Mouse (Mus musculus) hindbrain, embryonic 12.5 days (tissue): ENCODE results near the gene Naglu. TPM values are rescaled to one million over a fixed set of nuclear protein-coding genes. Genes with fewer than 3 reads are reported as not detected.

Experiments used
- ATAC-seq: fragments of 200-750 bp; cut with Nextera tagmentation; 2 replicates; pipeline ENCODE4 v1.8.0; 2017; ENCODE audit warnings: moderate TSS enrichment; ENCODE audit not compliant: low FRiP score
- H3K27ac ChIP-seq: fragments of 300-500 bp; sonication (generic); 2 replicates; pipeline ENCODE4 v1.5.1; 2016; ENCODE audit warnings: mild to moderate bottlenecking
- H3K27me3 ChIP-seq: fragments of 300-500 bp; sonication (generic); 2 replicates; pipeline ENCODE4 v1.6.1; 2016; ENCODE audit warnings: mild to moderate bottlenecking
- H3K36me3 ChIP-seq: fragments of 300-500 bp; sonication (generic); 2 replicates; pipeline ENCODE4 v1.6.1; 2016; ENCODE audit warnings: mild to moderate bottlenecking
- H3K4me1 ChIP-seq: fragments of 300-500 bp; sonication (generic); 2 replicates; pipeline ENCODE4 v1.6.1; 2016
- H3K4me2 ChIP-seq: fragments of 300-500 bp; sonication (generic); replicated peaks from 2 replicates; pipeline ENCODE4 v1.6.1; 2016; ENCODE audit warnings: mild to moderate bottlenecking
- H3K4me3 ChIP-seq: fragments of 300-500 bp; sonication (generic); 2 replicates; pipeline ENCODE4 v1.5.1; 2016; ENCODE audit warnings: mild to moderate bottlenecking
- H3K9ac ChIP-seq: fragments of 300-500 bp; sonication (generic); 2 replicates; pipeline ENCODE4 v1.6.1; 2016; ENCODE audit warnings: mild to moderate bottlenecking, moderate library complexity
- H3K9me3 ChIP-seq: fragments of 300-500 bp; sonication (generic); replicated peaks from 2 replicates; pipeline ENCODE4 v1.6.1; 2016; ENCODE audit warnings: mild to moderate bottlenecking
- WGBS: fragments of 180-500 bp; shearing (Covaris S2); methylation state at CpG from one replicate; pipeline ENCODE4 v1.1.7; 2016; 5-methylcytosine and 5-hydroxymethylcytosine counted together
- polyA plus RNA-seq: library from polyadenylated mRNA; unstranded; fragments of >200 nt; fragmentation: Nextera tagmentation; extraction: Ambion mirVana; gene quantifications from 2 replicates; pipeline ENCODE4 v1.2.1, GENCODE M21; 2016

The Naglu gene
- 13.3 and 13.7 TPM in 2 replicates for polyA plus RNA-seq

DNA sequence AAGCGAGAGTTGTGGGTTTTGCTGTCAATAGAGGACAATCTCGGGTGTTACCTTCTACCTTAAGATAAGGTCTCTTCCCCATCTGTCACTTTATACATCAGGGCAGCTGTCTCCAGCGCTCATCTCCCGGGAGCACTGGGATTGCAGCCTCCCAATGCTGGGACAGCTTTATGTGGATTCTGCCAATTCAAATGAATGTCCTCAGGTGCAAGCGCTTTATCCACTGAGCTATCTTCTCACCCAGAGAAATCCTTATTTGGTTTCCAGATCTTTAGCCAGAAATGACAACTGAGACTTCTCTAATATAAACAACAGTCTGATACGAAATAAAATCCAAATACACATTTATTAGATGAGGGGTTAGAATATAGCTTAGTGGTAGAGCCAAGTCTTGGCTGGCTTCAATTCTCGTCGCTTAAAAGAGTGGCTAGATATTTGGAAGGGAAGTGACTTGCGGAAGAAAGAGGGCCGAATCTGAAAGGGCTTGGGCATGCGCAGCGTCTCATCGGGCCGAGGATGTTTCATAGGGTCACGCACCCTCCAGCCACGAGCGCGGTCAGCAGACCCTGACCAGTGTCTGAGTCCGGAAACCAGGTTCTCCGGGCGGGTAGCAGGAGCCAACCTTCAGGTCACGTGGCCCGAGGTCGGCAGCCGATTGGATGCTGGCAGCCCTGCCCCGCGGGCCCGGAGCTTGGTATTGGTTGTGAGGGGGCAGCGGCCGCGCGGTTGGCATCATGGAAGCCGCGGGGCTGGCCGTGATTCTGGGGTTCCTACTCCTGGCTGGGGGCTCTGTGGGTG, at the start of gene Naglu:
Gene Naglu (plus strand): TSS at position 622 of the 798 bp plus-strand sequence.
- Histone ChIP-seq H3K4me1 (peaks cover 12% of the 10 kb centered on the region), H3K9me3 (no peaks in the 10 kb centered on the region), H3K27ac (0 out of 2 replicates have a peak within 1 kb of the TSS, but pooled peaks have one; percentile 17), H3K4me3 (peak within 1 kb of the TSS; percentile 80), H3K9ac (peak within 1 kb of the TSS; percentile 87), H3K4me2 (peak within 1 kb of the TSS; percentile 98), H3K36me3 (no peaks in the 10 kb centered on the region), H3K27me3 (peaks cover 9% of the 10 kb centered on the region)
- ATAC-seq, result peak; percentile 87
- 5% methylated on average over 35 of the region's 35 CpGs for WGBS

DNA sequence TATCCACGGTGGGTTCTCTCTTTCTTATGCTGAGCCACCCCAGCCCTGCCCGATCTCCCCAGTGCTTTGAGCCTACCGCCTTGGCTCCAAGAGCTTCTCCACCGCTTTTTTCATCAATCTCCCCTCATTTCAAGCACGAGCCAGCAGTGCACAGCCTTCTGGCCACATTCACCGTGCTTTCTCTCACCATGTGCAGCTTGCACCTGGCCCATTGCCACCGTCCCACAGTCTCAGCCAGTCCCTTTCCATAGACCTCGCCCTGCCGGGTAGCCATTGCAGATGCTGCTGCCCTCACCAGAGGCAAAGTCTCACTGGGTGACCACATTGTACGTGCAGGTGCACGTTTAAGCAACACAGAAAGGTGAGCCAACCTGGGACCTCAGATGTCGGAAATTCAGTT, 46.4 kb upstream of the Naglu start:
- H3K27ac ChIP-seq, result no peak overlapping the region
- no peaks in the 10 kb centered on the region for H3K27me3 ChIP-seq
- 87% methylated on average over 12 of the region's 12 CpGs for WGBS
- no peak overlapping the region for H3K9ac ChIP-seq
- peaks cover 84% of the 10 kb centered on the region for H3K36me3 ChIP-seq
- H3K4me1 ChIP-seq, result no peaks in the 10 kb centered on the region
- H3K9me3 ChIP-seq, result no peaks in the 10 kb centered on the region
- no peak overlapping the region for H3K4me3 ChIP-seq
- H3K4me2 ChIP-seq, result no peak overlapping the region
- ATAC-seq, result no peak

GRCm38 (mm10) chr11:101024001-101024400, 45.8 kb upstream of the Naglu start:
- no peak overlapping the region for H3K27ac ChIP-seq
- no peak overlapping the region for H3K9ac ChIP-seq
- ATAC-seq, result no peak
- no peaks in the 10 kb centered on the region for H3K27me3 ChIP-seq
- H3K4me2 ChIP-seq, result no peak overlapping the region
- H3K4me1 ChIP-seq, result no peaks in the 10 kb centered on the region
- H3K36me3 ChIP-seq, result peaks cover 85% of the 10 kb centered on the region
- no peak overlapping the region for H3K4me3 ChIP-seq
- H3K9me3 ChIP-seq, result no peaks in the 10 kb centered on the region
- 93% methylated on average over 4 of the region's 4 CpGs for WGBS

DNA sequence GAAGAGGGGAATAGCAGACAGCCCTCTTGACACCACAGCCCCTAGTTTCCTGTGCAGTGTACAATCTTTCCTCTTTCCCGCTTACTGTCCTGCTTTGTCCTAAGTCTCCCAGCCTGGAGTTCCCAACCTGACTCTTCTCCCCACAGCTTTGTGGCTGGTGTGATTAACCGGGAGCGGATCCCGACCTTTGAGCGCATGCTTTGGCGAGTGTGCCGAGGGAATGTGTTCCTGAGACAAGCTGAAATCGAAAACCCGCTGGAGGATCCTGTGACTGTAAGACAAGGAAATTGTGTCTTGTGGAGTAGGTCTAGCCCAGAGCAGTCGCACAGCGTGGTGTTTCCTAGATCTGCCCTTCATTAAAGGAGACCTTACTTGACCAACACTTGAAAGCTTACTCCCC, 42.7 kb upstream of the Naglu start:
- ATAC-seq, result no peak
- H3K9me3 ChIP-seq, result no peaks in the 10 kb centered on the region
- H3K36me3 ChIP-seq, result peaks cover 82% of the 10 kb centered on the region
- H3K4me2 ChIP-seq, result no peak overlapping the region
- WGBS, result 90% methylated on average over 11 of the region's 11 CpGs
- no peak overlapping the region for H3K27ac ChIP-seq
- H3K4me1 ChIP-seq, result no peaks in the 10 kb centered on the region
- H3K4me3 ChIP-seq, result no peak overlapping the region
- H3K9ac ChIP-seq, result no peak overlapping the region
- H3K27me3 ChIP-seq, result no peaks in the 10 kb centered on the region

DNA sequence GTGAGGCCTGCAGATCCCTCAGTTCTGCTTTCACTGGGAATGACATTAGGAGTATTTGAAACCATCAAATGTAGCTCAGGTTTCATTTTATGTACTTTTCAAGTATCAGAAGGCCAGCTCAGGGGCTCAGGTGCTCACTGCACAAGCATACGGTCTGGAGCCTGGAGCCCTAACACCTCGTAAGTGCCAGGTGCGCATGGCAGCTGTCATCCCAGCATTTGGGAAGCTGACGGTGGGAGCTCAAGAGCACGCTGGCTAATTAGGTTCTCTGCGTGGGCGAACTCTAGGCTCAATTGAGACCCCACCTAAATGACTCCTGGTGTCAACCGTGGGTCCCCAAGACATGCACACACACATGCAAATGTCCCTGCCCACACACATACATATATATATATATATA, 40.5 kb upstream of the Naglu start:
- Histone ChIP-seq H3K27me3 (no peaks in the 10 kb centered on the region), H3K9ac (no peak overlapping the region), H3K4me2 (no peak overlapping the region), H3K27ac (no peak overlapping the region), H3K9me3 (no peaks in the 10 kb centered on the region), H3K4me1 (no peaks in the 10 kb centered on the region), H3K36me3 (peaks cover 82% of the 10 kb centered on the region), H3K4me3 (no peak overlapping the region)
- ATAC-seq, result no peak
- WGBS, result 93% methylated on average over 8 of the region's 8 CpGs

DNA sequence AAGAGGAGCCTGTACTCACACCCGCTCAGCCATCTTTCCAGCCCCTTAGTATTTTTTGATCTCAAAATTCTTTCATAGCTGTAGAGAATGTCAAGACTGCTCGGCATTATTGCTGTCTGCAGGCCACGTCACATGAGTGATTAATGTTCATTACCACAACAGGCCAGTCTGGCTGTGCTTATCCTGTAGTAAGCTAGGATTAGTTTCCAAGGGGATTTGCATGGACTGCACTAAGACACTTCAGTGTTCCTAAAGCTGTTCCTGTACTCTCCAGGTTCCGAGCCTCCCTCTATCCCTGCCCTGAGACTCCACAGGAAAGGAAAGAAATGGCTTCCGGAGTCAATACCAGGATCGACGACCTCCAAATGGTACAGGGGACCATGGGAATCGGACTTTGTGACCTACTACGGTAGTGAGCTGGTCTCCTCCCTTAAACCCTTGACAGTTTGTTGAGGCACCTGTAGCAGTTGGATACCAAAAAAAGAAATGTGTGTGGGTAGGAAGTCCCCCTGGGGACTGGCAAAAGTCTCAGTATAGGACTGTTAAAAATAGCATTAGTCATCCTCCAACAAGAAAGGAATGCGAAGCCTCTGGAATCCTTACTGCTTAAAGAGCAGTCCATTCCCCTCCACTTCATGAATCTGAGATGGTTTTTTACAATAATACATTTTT, 39.5 kb upstream of the Naglu start:
- H3K4me1 ChIP-seq, result no peaks in the 10 kb centered on the region
- H3K36me3 ChIP-seq, result peaks cover 84% of the 10 kb centered on the region
- H3K9me3 ChIP-seq, result no peaks in the 10 kb centered on the region
- H3K27ac ChIP-seq, result no peak overlapping the region
- no peaks in the 10 kb centered on the region for H3K27me3 ChIP-seq
- no peak overlapping the region for H3K4me2 ChIP-seq
- H3K4me3 ChIP-seq, result no peak overlapping the region
- WGBS, result 87% methylated on average over 10 of the region's 10 CpGs
- ATAC-seq, result no peak
- H3K9ac ChIP-seq, result no peak overlapping the region

GRCm38 (mm10) chr11:101030808-101031156, 39.0 kb upstream of the Naglu start:
- Histone ChIP-seq H3K27me3 (no peaks in the 10 kb centered on the region), H3K4me2 (no peak overlapping the region), H3K9me3 (no peaks in the 10 kb centered on the region), H3K9ac (no peak overlapping the region), H3K4me1 (no peaks in the 10 kb centered on the region), H3K36me3 (peaks cover 83% of the 10 kb centered on the region), H3K4me3 (no peak overlapping the region), H3K27ac (no peak overlapping the region)
- no peak for ATAC-seq
- WGBS, result 94% methylated on average over 4 of the region's 4 CpGs

DNA sequence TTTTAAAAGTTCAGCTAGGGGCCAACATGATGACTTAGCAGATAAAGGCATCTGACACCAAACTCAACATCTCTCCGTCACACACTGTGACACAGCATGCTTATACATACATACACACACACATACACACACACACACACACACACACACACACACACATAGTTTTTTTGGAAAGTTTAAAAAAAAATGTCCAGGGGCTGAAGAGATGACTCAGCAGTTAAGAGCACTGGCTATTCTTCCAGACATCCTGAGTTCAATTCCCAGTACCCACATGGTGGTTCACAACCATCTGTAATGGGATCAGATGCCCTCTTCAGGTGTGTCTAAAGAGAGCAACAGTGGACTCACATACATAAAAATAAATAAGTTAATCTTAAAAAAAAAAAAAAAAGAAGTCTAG, 38.3 kb upstream of the Naglu start:
- Histone ChIP-seq H3K4me2 (no peak overlapping the region), H3K9ac (no peak overlapping the region), H3K9me3 (no peaks in the 10 kb centered on the region), H3K27me3 (no peaks in the 10 kb centered on the region), H3K27ac (no peak overlapping the region), H3K4me3 (no peak overlapping the region), H3K36me3 (peaks cover 80% of the 10 kb centered on the region), H3K4me1 (no peaks in the 10 kb centered on the region)
- WGBS, result 100% methylated on average over 1 of the region's 1 CpGs
- no peak for ATAC-seq

GRCm38 (mm10) chr11:101033856-101034500, 35.8 kb upstream of the Naglu start:
- no peaks in the 10 kb centered on the region for H3K9me3 ChIP-seq
- no peaks in the 10 kb centered on the region for H3K27me3 ChIP-seq
- ATAC-seq, result no peak
- no peaks in the 10 kb centered on the region for H3K4me1 ChIP-seq
- H3K36me3 ChIP-seq, result peaks cover 83% of the 10 kb centered on the region
- 96% methylated on average over 17 of the region's 17 CpGs for WGBS
- H3K4me2 ChIP-seq, result no peak overlapping the region
- H3K9ac ChIP-seq, result no peak overlapping the region
- H3K4me3 ChIP-seq, result no peak overlapping the region
- H3K27ac ChIP-seq, result no peak overlapping the region

DNA sequence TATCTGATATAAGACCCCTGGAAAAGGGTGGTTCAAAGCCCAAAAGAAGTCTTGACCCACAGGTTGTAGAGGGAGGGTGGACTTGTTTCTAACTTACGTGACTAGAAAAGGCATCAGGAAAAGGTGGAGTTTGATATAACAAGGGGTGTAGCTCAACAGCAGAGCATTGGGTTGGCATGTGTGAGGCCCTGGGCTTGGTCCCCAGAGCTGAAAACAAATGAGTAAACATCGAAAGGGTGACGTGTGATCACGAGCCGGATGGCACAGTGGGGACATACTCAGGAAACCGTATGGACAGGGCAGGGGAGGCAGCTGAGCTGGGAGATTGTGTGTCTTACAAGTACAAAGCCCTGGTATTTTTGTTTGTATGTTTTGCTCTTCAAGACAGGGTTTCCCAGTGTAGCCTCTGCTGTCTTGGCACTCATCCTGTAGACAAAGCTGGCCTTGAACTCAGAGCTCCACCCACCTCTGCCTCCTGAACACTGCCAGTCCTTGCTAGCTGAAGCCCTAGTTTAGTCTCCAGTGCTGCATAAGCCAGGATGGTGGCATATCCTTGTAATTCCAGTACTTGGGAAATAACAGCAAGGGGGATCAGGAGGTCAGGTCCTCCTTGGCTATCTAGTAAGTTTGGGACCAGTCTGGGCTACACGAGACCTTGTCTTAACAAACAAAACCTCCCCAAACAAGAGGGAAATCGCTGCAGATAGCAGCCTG, 35.0 kb upstream of the Naglu start:
- Histone ChIP-seq H3K4me3 (no peak overlapping the region), H3K36me3 (peaks cover 84% of the 10 kb centered on the region), H3K4me1 (no peaks in the 10 kb centered on the region), H3K9ac (no peak overlapping the region), H3K27me3 (no peaks in the 10 kb centered on the region), H3K4me2 (no peak overlapping the region), H3K9me3 (no peaks in the 10 kb centered on the region), H3K27ac (no peak overlapping the region)
- ATAC-seq, result no peak
- whole genome bisulfite sequencing, result 96% methylated on average over 8 of the region's 8 CpGs

GRCm38 (mm10) chr11:101035328-101035695, 34.5 kb upstream of the Naglu start:
- Histone ChIP-seq H3K4me2 (no peak overlapping the region), H3K27me3 (no peaks in the 10 kb centered on the region), H3K36me3 (peaks cover 84% of the 10 kb centered on the region), H3K9me3 (no peaks in the 10 kb centered on the region), H3K4me3 (no peak overlapping the region), H3K4me1 (no peaks in the 10 kb centered on the region), H3K9ac (no peak overlapping the region), H3K27ac (no peak overlapping the region)
- ATAC-seq, result no peak
- WGBS, result 93% methylated on average over 4 of the region's 4 CpGs

DNA sequence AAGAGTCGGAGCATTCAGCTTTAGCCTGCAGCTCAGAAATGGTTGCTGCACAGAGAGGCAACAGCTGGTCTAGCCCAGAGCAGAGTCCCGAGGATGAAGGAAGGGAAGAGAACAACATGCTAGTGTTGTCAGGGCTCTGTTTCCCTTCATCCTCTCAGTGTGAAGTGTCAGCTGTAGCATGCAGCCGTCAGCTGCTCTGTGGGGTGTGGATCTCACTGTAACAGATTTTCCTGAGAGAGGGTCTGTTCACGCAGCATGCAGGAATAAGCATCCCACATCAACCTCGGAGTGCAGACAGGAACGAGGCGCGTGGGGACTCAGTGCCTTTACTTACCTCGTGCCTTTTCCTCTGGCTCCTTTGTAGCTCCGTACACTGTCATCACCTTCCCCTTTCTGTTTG, 32.0 kb upstream of the Naglu start:
- Histone ChIP-seq H3K9ac (no peak overlapping the region), H3K9me3 (no peaks in the 10 kb centered on the region), H3K36me3 (peaks cover 88% of the 10 kb centered on the region), H3K4me1 (no peaks in the 10 kb centered on the region), H3K27ac (no peak overlapping the region), H3K4me3 (no peak overlapping the region), H3K27me3 (no peaks in the 10 kb centered on the region), H3K4me2 (no peak overlapping the region)
- WGBS, result 79% methylated on average over 10 of the region's 10 CpGs
- no peak for ATAC-seq
